8 mouse cellular contexts compared by ENCODE assay signal in the genomic region with DNA sequence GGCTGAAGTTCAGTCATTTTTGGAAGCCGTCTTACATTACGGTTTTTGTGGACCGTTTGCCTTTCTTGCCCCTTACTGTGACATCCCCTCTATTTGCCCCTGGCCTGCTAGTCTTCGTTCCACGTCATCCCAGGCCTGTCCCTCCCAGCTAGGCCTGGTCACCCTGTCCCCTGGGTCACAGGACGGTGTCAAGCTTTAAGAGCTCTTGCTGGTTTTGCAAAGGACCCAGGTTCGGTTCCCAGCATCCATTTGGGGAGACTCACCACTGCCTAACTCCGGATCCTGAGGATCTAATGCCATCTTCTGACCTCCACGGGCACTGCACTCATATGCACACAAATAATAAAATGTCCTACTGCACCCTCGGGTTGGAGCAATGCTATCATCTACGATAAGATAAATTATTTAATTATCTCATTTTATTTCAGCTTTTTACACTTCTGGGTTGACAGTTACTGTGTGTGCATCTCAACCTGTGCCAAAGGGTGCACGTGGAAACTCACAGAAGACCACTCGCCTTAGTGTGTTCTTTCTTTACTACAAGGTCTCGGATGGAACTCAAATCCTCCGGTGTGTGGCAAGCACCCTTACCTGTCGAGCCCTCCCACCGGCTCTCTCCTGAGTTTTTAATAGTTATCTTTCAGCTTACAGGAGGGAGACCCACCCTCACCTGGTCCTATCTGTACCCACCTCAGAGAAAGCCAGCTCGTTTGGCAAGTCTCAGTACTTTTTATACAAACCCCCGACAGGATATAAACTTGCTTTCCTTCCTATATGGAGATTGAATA. TPM values are rescaled to one million over a fixed set of nuclear protein-coding genes. Genes with fewer than 3 reads are reported as not detected.
DNase-seq lines count a peak whose midpoint lies in the region; ATAC-seq lines count a peak whose summit lies in the region.

No protein-coding gene starts in this region.

- H3K4me3 ChIP-seq in kidney, embryonic 16.5 days (ENCODE audit: low read length): peak overlapping the region; percentile 74
- H3K4me3 ChIP-seq in embryonic facial prominence, embryonic 13.5 days: peak overlapping the region; percentile 88
- H3K4me3 ChIP-seq in intestine, embryonic 15.5 days (replicated peaks): peak overlapping the region; percentile 95; the same call in 1 of the 2 replicates

- no peaks in the 10 kb centered on the region for H3K9me3 ChIP-seq in kidney, embryonic 16.5 days (ENCODE audit: low read length)
- no peaks in the 10 kb centered on the region for H3K9me3 ChIP-seq in embryonic facial prominence, embryonic 13.5 days
- no peaks in the 10 kb centered on the region for H3K9me3 ChIP-seq in intestine, embryonic 15.5 days

- H3K4me1 ChIP-seq in kidney, embryonic 16.5 days (ENCODE audit: insufficient read depth, low read length): peaks cover 18% of the 10 kb centered on the region
- H3K4me1 ChIP-seq in embryonic facial prominence, embryonic 13.5 days: peaks cover 30% of the 10 kb centered on the region
- peaks cover 9% of the 10 kb centered on the region for H3K4me1 ChIP-seq in intestine, embryonic 15.5 days (replicated peaks)

- H3K9ac ChIP-seq in kidney, embryonic 16.5 days (replicated peaks; ENCODE audit: low read length): peak overlapping the region; percentile 71
- H3K9ac ChIP-seq in embryonic facial prominence, embryonic 13.5 days: no peak overlapping the region
- H3K9ac ChIP-seq in intestine, embryonic 15.5 days: no peak overlapping the region

- peak overlapping the region; percentile 92 for H3K27ac ChIP-seq in kidney, embryonic 16.5 days (ENCODE audit: low read length)
- peak overlapping the region; percentile 55 for H3K27ac ChIP-seq in embryonic facial prominence, embryonic 13.5 days
- peak overlapping the region; percentile 89; the same call in 1 of the 2 replicates for H3K27ac ChIP-seq in intestine, embryonic 15.5 days

- peaks cover 7% of the 10 kb centered on the region for H3K36me3 ChIP-seq in kidney, embryonic 16.5 days (ENCODE audit: insufficient read depth, low read length)
- H3K36me3 ChIP-seq in embryonic facial prominence, embryonic 13.5 days: peaks cover 23% of the 10 kb centered on the region
- 0 out of 2 replicates have a peak, but pooled peaks cover 4% of the 10 kb centered on the region for H3K36me3 ChIP-seq in intestine, embryonic 15.5 days

- no peak for DNase-seq in kidney, adult 8-10 months
- no peak for DNase-seq in left cerebral cortex, adult 11 months (ENCODE audit: low spot score)
- DNase-seq in adrenal gland, postnatal 25 days: no peak
- DNase-seq in gastrocnemius, adult 8-10 months (ENCODE audit: low spot score in 2 of 2): no peak

- H3K27me3 ChIP-seq in kidney, embryonic 16.5 days (ENCODE audit: insufficient read depth, low read length): no peaks in the 10 kb centered on the region
- no peaks in the 10 kb centered on the region for H3K27me3 ChIP-seq in embryonic facial prominence, embryonic 13.5 days
- H3K27me3 ChIP-seq in intestine, embryonic 15.5 days (replicated peaks): no peaks in the 10 kb centered on the region

- WGBS in kidney, embryonic 16.5 days: 86% methylated on average over 19 of the region's 19 CpGs
- WGBS in embryonic facial prominence, embryonic 13.5 days: 85% methylated on average over 19 of the region's 19 CpGs
- 83% methylated on average over 19 of the region's 19 CpGs for WGBS in intestine, embryonic 15.5 days

- H3K4me2 ChIP-seq in kidney, embryonic 16.5 days (replicated peaks; ENCODE audit: low read depth, low read length): peak overlapping the region; percentile 42
- peak overlapping the region; percentile 72 for H3K4me2 ChIP-seq in embryonic facial prominence, embryonic 13.5 days
- H3K4me2 ChIP-seq in intestine, embryonic 15.5 days (replicated peaks): peak overlapping the region; percentile 67

- ATAC-seq in kidney, embryonic 16.5 days (ENCODE audit: low FRiP score, low TSS enrichment): peak; percentile 10; the same call in 1 of the 2 replicates
- peak; percentile 10; the same call in 1 of the 2 replicates for ATAC-seq in embryonic facial prominence, embryonic 13.5 days (ENCODE audit: insufficient number of reproducible peaks, insufficient read depth, low FRiP score, low TSS enrichment, low read depth)
- ATAC-seq in intestine, embryonic 15.5 days: peak; percentile 6; the same call in 1 of the 2 replicates
- 0 out of 2 replicates have a peak, but pooled peaks have one; percentile 0 for ATAC-seq in monocyte, adult 5-6 weeks (replicated peaks; ENCODE audit: insufficient number of reproducible peaks, low FRiP score, low TSS enrichment, poor library complexity, severe bottlenecking)

RNA-seq across cellular contexts. Expression of gene Park7, which starts 3.9 kb away (rescaled TPM):
- polyA plus RNA-seq in kidney, embryonic 16.5 days (2015; fragmentation: Nextera tagmentation; extraction: Ambion mirVana): 404 and 421 TPM in 2 replicates
- polyA plus RNA-seq in embryonic facial prominence, embryonic 13.5 days (2015; fragmentation: Nextera tagmentation; extraction: Ambion mirVana): 449 and 477 TPM in 2 replicates
- polyA plus RNA-seq in intestine, embryonic 15.5 days (2015; fragmentation: Nextera tagmentation; extraction: Ambion mirVana): 410 and 432 TPM in 2 replicates
- total RNA-seq in monocyte, adult 5-6 weeks (2017): 177 to 216 TPM (median 190 TPM) in 3 replicates
- total RNA-seq in adrenal gland, postnatal 25 days (2021): 284 and 290 TPM in 2 replicates
- 100 to 1,000 TPM; 660 to 858 (median 779) TPM for total RNA-seq in gastrocnemius, adult 8-10 months (2022)

RNA-seq across cellular contexts. Expression of gene Tnfrsf9, which starts 4.0 kb away (rescaled TPM):
- 0.26 and 0.40 TPM in 2 replicates for polyA plus RNA-seq in kidney, embryonic 16.5 days (2015; fragmentation: Nextera tagmentation; extraction: Ambion mirVana)
- polyA plus RNA-seq in embryonic facial prominence, embryonic 13.5 days (2015; fragmentation: Nextera tagmentation; extraction: Ambion mirVana): 0.39 and 0.51 TPM in 2 replicates
- 1.5 and 1.7 TPM in 2 replicates for polyA plus RNA-seq in intestine, embryonic 15.5 days (2015; fragmentation: Nextera tagmentation; extraction: Ambion mirVana)
- 14.3 to 47.8 TPM (median 28.4 TPM) in 3 replicates for total RNA-seq in monocyte, adult 5-6 weeks (2017)
- total RNA-seq in adrenal gland, postnatal 25 days (2021): 0.15 TPM in 1 of 2 replicates, not detected in the other
- under 1 TPM; 0.13 to 0.65 (median 0.19) TPM for total RNA-seq in gastrocnemius, adult 8-10 months (2022)

RNA-seq across cellular contexts. Expression of gene Errfi1, which starts 56.6 kb away (rescaled TPM):
- polyA plus RNA-seq in kidney, embryonic 16.5 days (2015; fragmentation: Nextera tagmentation; extraction: Ambion mirVana): 32.8 and 33.4 TPM in 2 replicates
- polyA plus RNA-seq in embryonic facial prominence, embryonic 13.5 days (2015; fragmentation: Nextera tagmentation; extraction: Ambion mirVana): 23.1 and 25.8 TPM in 2 replicates
- polyA plus RNA-seq in intestine, embryonic 15.5 days (2015; fragmentation: Nextera tagmentation; extraction: Ambion mirVana): 27.8 and 28.1 TPM in 2 replicates
- 18.2 to 25.1 TPM (median 23.4 TPM) in 3 replicates for total RNA-seq in monocyte, adult 5-6 weeks (2017)
- 23.4 and 32.5 TPM in 2 replicates for total RNA-seq in adrenal gland, postnatal 25 days (2021)
- 10 to 100 TPM; 12.1 to 28.7 (median 15.0) TPM for total RNA-seq in gastrocnemius, adult 8-10 months (2022)
